Mouse (Mus musculus): ENCODE measurements around the gene Mrtfa. TPM values are rescaled to one million over a fixed set of nuclear protein-coding genes. Genes with fewer than 3 reads are reported as not detected.

Gene Mrtfa
- polyA plus RNA-seq, 1 experiment: 16.0 TPM

DNA sequence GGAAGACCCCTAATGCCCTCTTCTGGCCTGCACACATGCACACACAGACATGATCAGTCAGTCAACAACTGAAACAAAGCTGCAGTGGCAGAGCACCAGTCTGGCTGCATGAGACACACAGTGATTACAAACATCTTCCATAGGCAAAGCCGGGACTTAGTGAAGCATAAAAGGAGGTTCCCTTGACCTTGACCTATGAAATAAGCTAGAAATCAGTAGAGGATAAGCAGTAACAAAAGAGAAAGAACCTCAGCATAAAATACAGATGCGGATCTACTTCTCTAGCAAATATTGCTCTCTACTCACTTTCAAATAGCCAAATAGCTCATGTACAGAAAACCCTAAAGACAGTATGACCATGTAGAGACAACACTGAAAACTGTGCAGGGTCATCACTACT lies 68.5 kb downstream of the Mrtfa start:
- H3K4me1 ChIP-seq (ENCODE audit: control insufficient read depth, insufficient read depth, low read length): peaks cover 3% of the 10 kb centered on the region
- WGBS: 60% methylated on average over 2 of the region's 2 CpGs
- H3K4me3 ChIP-seq (ENCODE audit: insufficient read depth, low read depth, low read length): no peak overlapping the region
- H3K27me3 ChIP-seq (replicated peaks; ENCODE audit: control insufficient read depth, insufficient read depth, low read length): no peaks in the 10 kb centered on the region
- H3K36me3 ChIP-seq (ENCODE audit: control insufficient read depth, insufficient read depth, low read length): no peaks in the 10 kb centered on the region
- no peak for DNase-seq
- H3K27ac ChIP-seq (ENCODE audit: insufficient read depth, low read depth, low read length): no peak overlapping the region
- no peak for TF ChIP-seq CTCF (conservative IDR thresholded peaks at IDR 0.05; ENCODE audit: insufficient read depth, insufficient read length, low read depth, low read length)
- TF ChIP-seq POLR2A (IDR thresholded peaks at IDR 0.05; ENCODE audit: low read depth, low read length): no peak

DNA sequence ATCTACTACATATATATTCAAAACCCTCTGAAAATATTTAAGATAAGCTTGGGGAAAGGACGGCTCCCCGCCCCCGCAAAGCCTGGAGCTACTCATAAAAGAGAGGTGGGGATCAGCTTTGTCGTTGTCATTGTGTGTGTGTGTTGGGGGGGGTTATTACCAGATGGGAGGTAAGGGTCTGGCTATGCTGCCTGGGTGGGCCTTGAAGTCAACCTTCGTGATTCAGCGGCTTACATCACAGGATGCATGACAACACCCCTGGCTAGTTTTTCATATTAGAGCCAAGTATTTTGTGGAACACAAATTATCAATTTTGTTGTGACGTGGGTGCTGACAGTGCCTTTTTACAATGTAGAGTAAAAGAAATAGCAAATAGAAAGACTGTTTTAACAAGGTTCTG lies 69.6 kb downstream of the Mrtfa start:
- TF ChIP-seq CTCF (conservative IDR thresholded peaks at IDR 0.05; ENCODE audit: insufficient read depth, insufficient read length, low read depth, low read length) (no peak), POLR2A (IDR thresholded peaks at IDR 0.05; ENCODE audit: low read depth, low read length) (no peak)
- Histone ChIP-seq H3K4me3 (ENCODE audit: insufficient read depth, low read depth, low read length) (no peak overlapping the region), H3K36me3 (ENCODE audit: control insufficient read depth, insufficient read depth, low read length) (no peaks in the 10 kb centered on the region), H3K27me3 (replicated peaks; ENCODE audit: control insufficient read depth, insufficient read depth, low read length) (no peaks in the 10 kb centered on the region), H3K27ac (ENCODE audit: insufficient read depth, low read depth, low read length) (no peak overlapping the region), H3K4me1 (ENCODE audit: control insufficient read depth, insufficient read depth, low read length) (peaks cover 3% of the 10 kb centered on the region; the same call in 1 of the 2 replicates)
- DNase-seq: no peak
- 80% methylated on average over 7 of the region's 7 CpGs for WGBS

DNA sequence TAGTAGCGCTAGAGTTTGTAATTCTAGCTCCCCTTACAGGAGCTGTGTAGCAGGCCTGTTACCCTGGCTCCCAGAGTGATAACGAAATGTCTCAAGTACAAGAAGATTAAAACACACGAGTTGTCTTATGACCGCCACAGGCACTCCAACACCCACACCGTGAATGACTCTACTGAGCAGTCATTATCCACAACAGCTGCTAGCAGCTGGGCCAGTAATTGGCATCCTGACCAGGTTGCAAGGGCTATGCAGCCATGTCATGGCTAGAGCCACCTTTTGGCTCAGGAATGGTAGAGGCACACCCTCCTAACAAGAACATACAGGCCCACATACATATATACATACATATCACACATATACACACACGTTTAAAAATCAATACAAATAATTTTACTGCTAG lies 70.4 kb downstream of the Mrtfa start:
- Histone ChIP-seq H3K4me3 (ENCODE audit: insufficient read depth, low read depth, low read length) (no peak overlapping the region), H3K27me3 (replicated peaks; ENCODE audit: control insufficient read depth, insufficient read depth, low read length) (no peaks in the 10 kb centered on the region), H3K27ac (ENCODE audit: insufficient read depth, low read depth, low read length) (no peak overlapping the region), H3K4me1 (ENCODE audit: control insufficient read depth, insufficient read depth, low read length) (peaks cover 3% of the 10 kb centered on the region; the same call in 1 of the 2 replicates), H3K36me3 (ENCODE audit: control insufficient read depth, insufficient read depth, low read length) (no peaks in the 10 kb centered on the region)
- no peak for DNase-seq
- TF ChIP-seq CTCF (conservative IDR thresholded peaks at IDR 0.05; ENCODE audit: insufficient read depth, insufficient read length, low read depth, low read length): no peak
- TF ChIP-seq POLR2A (IDR thresholded peaks at IDR 0.05; ENCODE audit: low read depth, low read length): no peak
- WGBS: 67% methylated on average over 6 of the region's 6 CpGs

DNA sequence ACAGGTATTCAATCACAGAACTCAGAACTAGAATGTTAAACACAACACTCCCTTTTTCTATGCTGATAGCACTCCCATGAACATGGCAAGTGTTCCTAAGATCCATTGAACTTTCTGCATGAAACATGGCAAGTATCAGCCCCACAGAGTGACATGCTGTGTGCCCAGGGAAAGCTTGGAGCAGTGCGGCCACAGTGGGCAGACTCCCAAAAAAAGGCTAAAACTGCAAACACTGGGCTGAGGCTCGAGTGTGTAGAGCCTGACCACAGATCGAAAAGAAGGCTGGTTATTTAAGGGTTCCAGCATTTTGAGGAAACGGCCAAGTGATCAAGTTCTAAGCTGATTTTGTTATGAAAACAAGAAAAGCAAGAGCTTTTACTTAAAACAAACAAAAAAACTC lies 72.3 kb downstream of the Mrtfa start:
- no peaks in the 10 kb centered on the region for H3K27me3 ChIP-seq (replicated peaks; ENCODE audit: control insufficient read depth, insufficient read depth, low read length)
- TF ChIP-seq POLR2A (IDR thresholded peaks at IDR 0.05; ENCODE audit: low read depth, low read length): no peak
- no peak for TF ChIP-seq CTCF (conservative IDR thresholded peaks at IDR 0.05; ENCODE audit: insufficient read depth, insufficient read length, low read depth, low read length)
- no peak overlapping the region for H3K4me3 ChIP-seq (ENCODE audit: insufficient read depth, low read depth, low read length)
- H3K36me3 ChIP-seq (ENCODE audit: control insufficient read depth, insufficient read depth, low read length): no peaks in the 10 kb centered on the region
- DNase-seq: no peak
- peaks cover 3% of the 10 kb centered on the region; the same call in 1 of the 2 replicates for H3K4me1 ChIP-seq (ENCODE audit: control insufficient read depth, insufficient read depth, low read length)
- no peak overlapping the region for H3K27ac ChIP-seq (ENCODE audit: insufficient read depth, low read depth, low read length)
- WGBS: 69% methylated on average over 4 of the region's 4 CpGs

DNA sequence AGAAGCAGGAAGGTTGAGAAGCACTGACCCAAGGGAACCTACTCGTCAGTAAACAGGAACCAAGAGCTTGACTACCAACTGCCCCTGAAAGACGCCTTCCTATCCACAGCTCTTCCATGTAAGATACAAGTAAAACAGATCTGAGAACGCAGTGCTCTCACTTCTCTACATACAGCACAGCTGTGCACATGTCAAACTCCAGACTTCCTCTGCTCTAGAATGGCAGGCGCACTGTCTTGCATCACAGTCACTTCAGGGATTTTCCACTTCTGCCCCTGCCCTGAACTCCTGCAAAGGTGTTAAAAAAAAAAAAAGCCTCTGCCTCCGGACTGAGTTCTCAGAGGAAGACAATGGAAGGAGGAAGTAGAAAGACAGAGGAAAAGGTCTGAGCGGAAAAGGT lies 78.0 kb downstream of the Mrtfa start:
- no peaks in the 10 kb centered on the region for H3K4me1 ChIP-seq (ENCODE audit: control insufficient read depth, insufficient read depth, low read length)
- H3K27ac ChIP-seq (ENCODE audit: insufficient read depth, low read depth, low read length): 0 out of 2 replicates have a peak overlapping the region, but pooled peaks have one; percentile 35
- TF ChIP-seq POLR2A (IDR thresholded peaks at IDR 0.05; ENCODE audit: low read depth, low read length): no peak
- no peak for TF ChIP-seq CTCF (conservative IDR thresholded peaks at IDR 0.05; ENCODE audit: insufficient read depth, insufficient read length, low read depth, low read length)
- H3K4me3 ChIP-seq (ENCODE audit: insufficient read depth, low read depth, low read length): no peak overlapping the region
- DNase-seq: peak; percentile 37
- WGBS: 62% methylated on average over 6 of the region's 6 CpGs
- H3K27me3 ChIP-seq (replicated peaks; ENCODE audit: control insufficient read depth, insufficient read depth, low read length): no peaks in the 10 kb centered on the region
- no peaks in the 10 kb centered on the region for H3K36me3 ChIP-seq (ENCODE audit: control insufficient read depth, insufficient read depth, low read length)

DNA sequence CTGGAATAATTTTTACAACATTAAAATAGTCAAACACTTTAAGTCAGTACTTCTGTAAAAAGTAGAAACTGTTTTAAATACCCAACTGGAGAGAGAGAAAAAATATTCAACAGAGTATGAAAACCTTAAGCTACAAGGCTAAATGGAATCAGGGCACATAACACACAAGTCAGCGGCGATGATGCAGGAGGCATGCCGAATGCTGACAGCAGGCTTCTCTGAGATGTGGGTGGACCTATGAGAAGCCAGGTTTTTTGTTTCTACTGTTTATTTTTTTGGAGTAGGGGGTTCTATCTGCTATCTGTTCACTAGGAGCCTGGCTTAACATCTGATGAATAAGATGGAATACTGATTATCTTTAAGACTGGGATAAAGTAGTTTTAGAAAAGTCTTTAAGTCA lies 80.2 kb downstream of the Mrtfa start:
- 73% methylated on average over 3 of the region's 3 CpGs for WGBS
- Histone ChIP-seq H3K27ac (ENCODE audit: insufficient read depth, low read depth, low read length) (no peak overlapping the region), H3K36me3 (ENCODE audit: control insufficient read depth, insufficient read depth, low read length) (no peaks in the 10 kb centered on the region), H3K4me1 (ENCODE audit: control insufficient read depth, insufficient read depth, low read length) (no peaks in the 10 kb centered on the region), H3K4me3 (ENCODE audit: insufficient read depth, low read depth, low read length) (no peak overlapping the region), H3K27me3 (replicated peaks; ENCODE audit: control insufficient read depth, insufficient read depth, low read length) (no peaks in the 10 kb centered on the region)
- no peak for TF ChIP-seq POLR2A (IDR thresholded peaks at IDR 0.05; ENCODE audit: low read depth, low read length)
- no peak for TF ChIP-seq CTCF (conservative IDR thresholded peaks at IDR 0.05; ENCODE audit: insufficient read depth, insufficient read length, low read depth, low read length)
- DNase-seq: no peak

DNA sequence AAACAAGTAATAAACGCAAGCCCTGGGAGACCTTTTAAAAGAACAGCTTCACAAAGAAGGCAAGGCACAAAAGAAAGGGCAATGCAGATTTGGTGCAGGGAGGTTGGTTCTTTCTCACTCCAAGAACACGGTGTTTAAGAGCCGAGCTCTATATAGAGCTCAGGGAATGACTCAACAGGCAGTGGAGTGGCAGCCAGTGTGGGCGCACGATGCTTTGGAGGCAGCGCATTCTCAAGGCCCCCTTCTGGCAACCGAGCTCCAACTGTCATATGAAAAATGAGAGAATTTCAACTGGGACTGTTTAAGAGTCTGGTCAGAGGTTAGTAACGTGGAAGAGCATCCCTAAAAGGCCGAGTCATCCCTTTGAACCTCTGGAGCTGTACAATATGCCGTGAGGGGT lies 84.6 kb downstream of the Mrtfa start:
- 62% methylated on average over 10 of the region's 10 CpGs for WGBS
- TF ChIP-seq POLR2A (IDR thresholded peaks at IDR 0.05; ENCODE audit: low read depth, low read length): no peak
- no peak for TF ChIP-seq CTCF (conservative IDR thresholded peaks at IDR 0.05; ENCODE audit: insufficient read depth, insufficient read length, low read depth, low read length)

More for the DNA sequence above, 84.6 kb downstream of the Mrtfa start:
- DNase-seq: no peak
- Histone ChIP-seq H3K4me1 (ENCODE audit: control insufficient read depth, insufficient read depth, low read length) (no peaks in the 10 kb centered on the region), H3K27ac (ENCODE audit: insufficient read depth, low read depth, low read length) (no peak overlapping the region), H3K4me3 (ENCODE audit: insufficient read depth, low read depth, low read length) (no peak overlapping the region), H3K36me3 (ENCODE audit: control insufficient read depth, insufficient read depth, low read length) (no peaks in the 10 kb centered on the region), H3K27me3 (replicated peaks; ENCODE audit: control insufficient read depth, insufficient read depth, low read length) (no peaks in the 10 kb centered on the region)
